Comparison of ENCODE assay signal across 8 mouse cellular contexts in genomic region chr12:51827958-51828650, GRCm38 (mm10). TPM values are rescaled to one million over a fixed set of nuclear protein-coding genes. Genes with fewer than 3 reads are reported as not detected.
A peak's percentile ranks its signal among the peaks of the same experiment; 100 is the strongest.
DNase-seq lines count a peak whose midpoint lies in the region; ATAC-seq and TF ChIP-seq lines count a peak whose summit lies in the region.

No protein-coding gene starts in this region.

- peak overlapping the region; percentile 98 for H3K27ac ChIP-seq in heart, embryonic 12.5 days (ENCODE audit: poor library complexity, severe bottlenecking)
- peak overlapping the region; percentile 99 for H3K27ac ChIP-seq in forebrain, embryonic 13.5 days
- H3K27ac ChIP-seq in liver, embryonic 14.5 days, result peak overlapping the region; percentile 94

- H3K27me3 ChIP-seq in heart, embryonic 12.5 days (replicated peaks), result no peaks in the 10 kb centered on the region
- no peaks in the 10 kb centered on the region for H3K27me3 ChIP-seq in C2C12 (ENCODE audit: control insufficient read depth, insufficient read depth, insufficient read length)
- no peaks in the 10 kb centered on the region for H3K27me3 ChIP-seq in forebrain, embryonic 13.5 days
- H3K27me3 ChIP-seq in liver, embryonic 14.5 days (ENCODE audit: control insufficient read depth, insufficient read depth, low read length), result no peaks in the 10 kb centered on the region

- peak overlapping the region; percentile 92 for H3K4me3 ChIP-seq in heart, embryonic 12.5 days
- H3K4me3 ChIP-seq in C2C12 (ENCODE audit: insufficient read depth, poor library complexity, severe bottlenecking), result peak overlapping the region; percentile 92
- H3K4me3 ChIP-seq in forebrain, embryonic 13.5 days, result peak overlapping the region; percentile 96
- peak overlapping the region; percentile 84 to 99 for H3K4me3 ChIP-seq in liver, embryonic 14.5 days (ENCODE audit: insufficient read depth in 1 of 2, low read depth in 2 of 2, low read length in 2 of 2)

- H3K4me2 ChIP-seq in heart, embryonic 12.5 days, result peak overlapping the region; percentile 64
- peak overlapping the region; percentile 70 for H3K4me2 ChIP-seq in forebrain, embryonic 13.5 days
- peak overlapping the region; percentile 95 for H3K4me2 ChIP-seq in liver, embryonic 14.5 days (ENCODE audit: low read depth)

- H3ac ChIP-seq in C2C12 (ENCODE audit: control insufficient read depth, insufficient read length, low read depth), result peak overlapping the region; percentile 83

- peak overlapping the region; percentile 97 for H3K9ac ChIP-seq in heart, embryonic 12.5 days
- peak overlapping the region; percentile 97 for H3K9ac ChIP-seq in forebrain, embryonic 13.5 days
- peak overlapping the region; percentile 100 for H3K9ac ChIP-seq in liver, embryonic 14.5 days (replicated peaks)

- 20% methylated on average over 6 of the region's 6 CpGs for WGBS in heart, embryonic 12.5 days
- WGBS in forebrain, embryonic 13.5 days, result 24% methylated on average over 6 of the region's 6 CpGs
- 2% methylated on average over 6 of the region's 6 CpGs for WGBS in liver, embryonic 14.5 days (ENCODE audit: insufficient replicate concordance)

- peaks cover 76% of the 10 kb centered on the region for H3K79me2 ChIP-seq in C2C12 (ENCODE audit: control insufficient read depth, insufficient read depth)

- no peak for ATAC-seq in heart, embryonic 12.5 days (ENCODE audit: insufficient number of reproducible peaks, low FRiP score)
- no peak for ATAC-seq in forebrain, embryonic 13.5 days
- no peak for ATAC-seq in liver, embryonic 14.5 days (ENCODE audit: insufficient read depth)

- H3K4me1 ChIP-seq in heart, embryonic 12.5 days (replicated peaks), result peaks cover 18% of the 10 kb centered on the region
- peaks cover 26% of the 10 kb centered on the region for H3K4me1 ChIP-seq in forebrain, embryonic 13.5 days
- peaks cover 26 to 27% of the 10 kb centered on the region in 2 experiments for H3K4me1 ChIP-seq in liver, embryonic 14.5 days (replicated peaks; ENCODE audit: control insufficient read depth in 2 of 2, insufficient read depth in 2 of 2, low read length in 1 of 2)

- no peak for TF ChIP-seq EP300 in liver, embryonic 14.5 days (IDR thresholded peaks at IDR 0.05; ENCODE audit: low read depth)

- no peak for TF ChIP-seq CTCF in C2C12 (IDR thresholded peaks at IDR 0.05; ENCODE audit: control insufficient read depth, insufficient read depth, insufficient read length)
- TF ChIP-seq CTCF in liver, embryonic 14.5 days (IDR thresholded peaks at IDR 0.05; ENCODE audit: low read depth), result no peak

- H3K79me3 ChIP-seq in C2C12 (ENCODE audit: low read depth), result peaks cover 54% of the 10 kb centered on the region

- DNase-seq in heart, adult 18-20 months, result no peak
- no peak for DNase-seq in liver, embryonic 14.5 days (ENCODE audit: low read depth in 3 of 3, low spot score in 3 of 3)
- no peak for DNase-seq in right cerebral cortex, postnatal 10 days (ENCODE audit: low spot score in 2 of 2)
- DNase-seq in thymus, postnatal 14 days, result no peak
- no peak for DNase-seq in retina, postnatal 1 day

- H3K9me3 ChIP-seq in heart, embryonic 12.5 days (replicated peaks), result no peaks in the 10 kb centered on the region
- no peaks in the 10 kb centered on the region for H3K9me3 ChIP-seq in forebrain, embryonic 13.5 days (replicated peaks)
- H3K9me3 ChIP-seq in liver, embryonic 14.5 days (ENCODE audit: control insufficient read depth, low read length), result no peaks in the 10 kb centered on the region

- peaks cover 18% of the 10 kb centered on the region for H3K36me3 ChIP-seq in heart, embryonic 12.5 days
- H3K36me3 ChIP-seq in C2C12 (ENCODE audit: control insufficient read depth, insufficient read depth), result peaks cover 19% of the 10 kb centered on the region
- peaks cover 18% of the 10 kb centered on the region for H3K36me3 ChIP-seq in forebrain, embryonic 13.5 days (ENCODE audit: poor library complexity, severe bottlenecking)
- peaks cover 30% of the 10 kb centered on the region for H3K36me3 ChIP-seq in liver, embryonic 14.5 days (replicated peaks; ENCODE audit: control insufficient read depth, insufficient read depth, low read depth)

TF ChIP-seq in C2C12, 6 proteins besides CTCF, POLR2A, EP300 and RAD21:
- TF ChIP-seq CEBPB (IDR thresholded peaks at IDR 0.05; ENCODE audit: low read depth), result no peak
- TF ChIP-seq FOSL1 (IDR thresholded peaks at IDR 0.05; ENCODE audit: insufficient read depth, low read length, poor library complexity, severe bottlenecking), result no peak
- TF ChIP-seq MYOG (IDR thresholded peaks at IDR 0.05; ENCODE audit: control insufficient read depth, extremely low read depth, insufficient read length), result no peak
- TF ChIP-seq USF1 (IDR thresholded peaks at IDR 0.05; ENCODE audit: low read depth), result no peak
- TF ChIP-seq MYOD1 (IDR thresholded peaks at IDR 0.05; ENCODE audit: control insufficient read depth, insufficient read length, low read depth), result no peak
- no peak for TF ChIP-seq MAX (IDR thresholded peaks at IDR 0.05)

RNA-seq across cellular contexts. Expression of gene Hectd1, which starts 1.2 kb away (rescaled TPM):
- polyA plus RNA-seq in heart, embryonic 12.5 days (2016; fragmentation: Nextera tagmentation; extraction: Ambion mirVana), result 38.9 and 41.1 TPM in 2 replicates
- total RNA-seq in heart, adult 18-20 months (2021), result 10 to 100 TPM; 78.2 to 80.3 TPM
- 17.4 TPM for polyA plus RNA-seq in C2C12 (2012; fragmentation: generic; extraction: Trizol)
- polyA plus RNA-seq in forebrain, embryonic 13.5 days (2015; fragmentation: Nextera tagmentation; extraction: Ambion mirVana), result 38.6 and 39.1 TPM in 2 replicates
- polyA plus RNA-seq in liver, embryonic 14.5 days (2012; rRNA removed), result 17.9 and 22.3 TPM in 2 replicates
- 22.1 and 25.2 TPM in 2 replicates for polyA plus RNA-seq in liver, embryonic 14.5 days (2014; fragmentation: Nextera tagmentation; extraction: Ambion mirVana)
